Mouse (Mus musculus) liver, adult 2 months (tissue): Measurements from ENCODE around the gene Lypla2. TPM values are rescaled to one million over a fixed set of nuclear protein-coding genes. Genes with fewer than 3 reads are reported as not detected.
A peak's percentile ranks its signal among the peaks of the same experiment; 100 is the strongest.

Experiments
- DNase-seq: peaks from one replicate; pipeline ENCODE4 v3.0.0-alpha.2; 2011; ENCODE audit warnings: low read depth, low spot score; ENCODE audit errors: extremely low read depth
- H3K27ac ChIP-seq: fragments of 200-500 bp; replicated peaks from 2 replicates; pipeline ENCODE4 v1.5.1; 2012; ENCODE audit warnings: low read depth, mild to moderate bottlenecking, control low read depth, inconsistent platforms, low read length; ENCODE audit not compliant: insufficient read depth
- H3K27me3 ChIP-seq: fragments of 200-500 bp; 2 replicates; pipeline ENCODE4 v1.6.1; 2012; ENCODE audit warnings: mild to moderate bottlenecking, moderate library complexity, low read length, inconsistent platforms; ENCODE audit not compliant: control insufficient read depth, insufficient read depth
- H3K36me3 ChIP-seq: fragments of 200-500 bp; 2 replicates; pipeline ENCODE4 v1.6.1; 2012; ENCODE audit warnings: low read length, inconsistent platforms; ENCODE audit not compliant: control insufficient read depth, insufficient read depth
- H3K4me1 ChIP-seq: fragments of 200-500 bp; 2 replicates; pipeline ENCODE4 v1.6.1; 2011; ENCODE audit warnings: low read length; ENCODE audit not compliant: control insufficient read depth, insufficient read depth
- H3K4me3 ChIP-seq: fragments of 200-500 bp; 2 replicates; pipeline ENCODE4 v1.5.1; 2011; ENCODE audit warnings: low read depth, mild to moderate bottlenecking, control low read depth, low read length, moderate library complexity; ENCODE audit not compliant: insufficient read depth
- H3K79me2 ChIP-seq: fragments of 200-500 bp; 2 replicates; pipeline ENCODE4 v1.6.1; 2012; ENCODE audit warnings: inconsistent platforms, mild to moderate bottlenecking, low read length, moderate library complexity; ENCODE audit not compliant: control insufficient read depth, insufficient read depth
- H3K9ac ChIP-seq: fragments of 200-500 bp; 2 replicates; pipeline ENCODE4 v1.6.1; 2012; ENCODE audit warnings: low read depth, mild to moderate bottlenecking, control low read depth, inconsistent platforms, low read length
- CTCF ChIP-seq: fragments of 200-500 bp; IDR thresholded peaks from 2 replicates; pipeline ENCODE4 v1.5.1; 2011; ENCODE audit warnings: low read depth, low read length, control low read depth
- POLR2A ChIP-seq: fragments of 200-500 bp; IDR thresholded peaks from 2 replicates; pipeline ENCODE4 v1.6.1; 2011; ENCODE audit warnings: low read length, control low read depth; ENCODE audit not compliant: insufficient read depth; ENCODE audit errors: extremely low read depth
- whole genome bisulfite sequencing: fragments of 180-500 bp; shearing (Covaris S2); methylation state at CpG from one replicate; pipeline ENCODE4 v1.1.7; 2018; 5-methylcytosine and 5-hydroxymethylcytosine counted together
- polyA plus RNA-seq: library from polyadenylated mRNA; depleted of rRNA; stranded (reverse); fragments of >200 nt; gene quantifications from 2 replicates; pipeline ENCODE4 v1.2.3, GENCODE M21; 2012; rRNA removed
- total RNA-seq: library from RNA; depleted of rRNA; stranded (reverse); fragments of >200 nt; gene quantifications from 2 replicates; pipeline ENCODE4 v1.2.3, GENCODE M21; 2014; rRNA removed

Gene Lypla2
- total RNA-seq = 21.8 and 25.9 TPM in 2 replicates
- polyA plus RNA-seq = 113 and 116 TPM in 2 replicates

GRCm38 (mm10) chr4:135972556-135972906 is at the start of gene Lypla2:
Gene Lypla2, minus strand, starts transcription at chr4:135972626.
- Histone ChIP-seq H3K4me1 (peaks cover 6% of the 10 kb centered on the region), H3K27me3 (no peaks in the 10 kb centered on the region), H3K9ac (peak within 1 kb of the TSS; percentile 90), H3K79me2 (peaks cover 8% of the 10 kb centered on the region), H3K4me3 (peak within 1 kb of the TSS; percentile 79), H3K27ac (peak within 1 kb of the TSS; percentile 14; the same call in 1 of the 2 replicates), H3K36me3 (peaks cover 21% of the 10 kb centered on the region)
- TF ChIP-seq CTCF (no peak), POLR2A (peak; percentile 74; the same call in 1 of the 2 replicates)
- WGBS = 2% methylated on average over 19 of the region's 19 CpGs
- DNase-seq = peak; percentile 68

GRCm38 (mm10) chr4:136021549-136022047 is 49.2 kb upstream of the Lypla2 start, which contains the start of gene Eloa:
Gene Eloa, minus strand, starts transcription at chr4:136021763.
- TF ChIP-seq CTCF = no peak
- peak; percentile 88 for TF ChIP-seq POLR2A
- peak; percentile 94 for DNase-seq
- H3K27me3 ChIP-seq = no peaks in the 10 kb centered on the region
- H3K36me3 ChIP-seq = no peaks in the 10 kb centered on the region
- H3K9ac ChIP-seq = peak within 1 kb of the TSS; percentile 93
- H3K4me3 ChIP-seq = peak within 1 kb of the TSS; percentile 88
- H3K4me1 ChIP-seq = peaks cover 9% of the 10 kb centered on the region
- H3K79me2 ChIP-seq = peaks cover 23% of the 10 kb centered on the region; the same call in 1 of the 2 replicates
- under 1% methylated on average over 42 of the region's 48 CpGs for WGBS
- H3K27ac ChIP-seq = peak within 1 kb of the TSS; percentile 53

DNA sequence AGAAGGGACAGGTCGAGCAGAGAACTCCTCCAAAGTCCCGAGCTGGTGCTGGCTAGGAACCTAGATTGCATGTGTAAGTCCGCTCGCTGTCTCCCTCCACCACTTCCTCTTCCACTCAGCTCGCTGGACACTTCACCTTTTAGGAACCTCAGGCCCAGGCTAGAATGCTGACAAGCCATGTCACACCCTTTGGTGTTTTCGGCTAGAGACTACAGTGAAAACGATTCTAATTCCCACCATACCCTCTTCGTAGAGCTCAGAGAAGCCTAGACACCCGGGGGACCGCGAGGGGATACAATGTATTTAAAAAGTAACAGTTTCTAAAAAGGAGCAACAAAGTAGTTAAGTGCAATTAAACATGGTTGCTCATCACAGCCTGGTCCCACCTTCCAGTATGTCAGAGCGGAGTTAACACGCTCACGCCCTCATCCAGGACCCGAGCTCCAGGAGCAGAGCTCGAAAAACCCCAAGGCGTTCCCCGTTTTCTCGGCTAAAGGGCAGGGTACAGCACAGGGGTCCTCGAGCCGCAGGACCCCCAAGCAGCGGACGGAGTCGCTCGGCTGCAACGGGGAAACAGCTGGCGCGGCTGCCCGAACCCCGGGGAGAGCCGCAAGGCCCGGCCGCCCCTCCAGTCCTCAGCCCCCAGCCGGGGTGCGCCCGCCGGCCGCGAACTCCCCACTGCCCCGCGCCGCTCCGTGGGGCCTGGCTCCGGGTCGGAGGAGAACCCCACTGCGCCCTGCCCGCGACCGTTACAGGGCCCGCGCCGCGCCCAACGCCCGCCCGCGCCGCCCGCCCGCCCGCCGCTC is 48.5 kb upstream of the Lypla2 start:
- peak overlapping the region; percentile 53 for H3K27ac ChIP-seq
- peak overlapping the region; percentile 88 for H3K4me3 ChIP-seq
- peak; percentile 69 for DNase-seq
- peak overlapping the region; percentile 93 for H3K9ac ChIP-seq
- WGBS = under 1% methylated on average over 54 of the region's 62 CpGs
- no peaks in the 10 kb centered on the region for H3K36me3 ChIP-seq
- peaks cover 30% of the 10 kb centered on the region for H3K79me2 ChIP-seq
- no peaks in the 10 kb centered on the region for H3K27me3 ChIP-seq
- peaks cover 14% of the 10 kb centered on the region for H3K4me1 ChIP-seq
- TF ChIP-seq CTCF = no peak
- TF ChIP-seq POLR2A = no peak

GRCm38 (mm10) chr4:136016059-136016602 is 43.7 kb upstream of the Lypla2 start:
- Histone ChIP-seq H3K4me3 (no peak overlapping the region), H3K9ac (no peak overlapping the region), H3K4me1 (peaks cover 21% of the 10 kb centered on the region), H3K79me2 (peaks cover 37% of the 10 kb centered on the region), H3K27ac (no peak overlapping the region), H3K27me3 (no peaks in the 10 kb centered on the region), H3K36me3 (peaks cover 15% of the 10 kb centered on the region)
- DNase-seq = peak; percentile 55
- 40% methylated on average over 3 of the region's 3 CpGs for WGBS
- no peak for TF ChIP-seq POLR2A
- no peak for TF ChIP-seq CTCF

DNA sequence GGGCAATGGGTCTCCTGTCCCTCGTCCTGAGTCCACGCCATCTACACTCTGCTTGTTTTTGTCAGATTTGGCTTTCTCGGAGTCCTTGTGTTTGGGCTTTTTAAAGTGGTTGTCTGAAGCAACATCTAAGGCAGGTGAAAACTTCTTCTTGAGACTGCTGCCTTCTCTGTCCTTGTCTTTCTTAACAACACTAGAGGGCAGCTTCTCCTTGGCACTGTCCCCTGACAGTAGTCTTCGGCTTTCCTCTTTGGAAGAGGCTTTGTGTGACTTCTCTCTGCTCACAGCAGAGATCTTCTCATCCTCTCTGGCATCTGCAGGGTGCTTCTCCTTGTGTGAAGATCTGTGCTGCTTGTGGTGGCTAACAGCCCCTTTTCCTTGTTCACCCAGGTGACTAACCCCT is 38.2 kb upstream of the Lypla2 start:
- Histone ChIP-seq H3K79me2 (peaks cover 9% of the 10 kb centered on the region; the same call in 1 of the 2 replicates), H3K4me1 (peaks cover 14% of the 10 kb centered on the region), H3K9ac (no peak overlapping the region), H3K36me3 (peaks cover 51% of the 10 kb centered on the region), H3K27ac (peak overlapping the region; percentile 22; the same call in 1 of the 2 replicates), H3K27me3 (no peaks in the 10 kb centered on the region), H3K4me3 (no peak overlapping the region)
- TF ChIP-seq POLR2A = no peak
- no peak for TF ChIP-seq CTCF
- no peak for DNase-seq
- 73% methylated on average over 4 of the region's 4 CpGs for WGBS
